Mouse (Mus musculus) heart, postnatal 0 days (tissue): ENCODE data around the gene 8030411F24Rik. TPM values are rescaled to one million over a fixed set of nuclear protein-coding genes. Genes with fewer than 3 reads are reported as not detected.

Experiments
- ATAC-seq: fragments of 200-750 bp; cut with Nextera tagmentation; 2 replicates; pipeline ENCODE4 v1.8.0; 2017; ENCODE audit warnings: low read depth, moderate number of reproducible peaks, moderate library complexity; ENCODE audit not compliant: insufficient read depth
- DNase-seq: peaks from one replicate; pipeline ENCODE4 v3.0.0-alpha.2; 2016; ENCODE audit warnings: low spot score
- H3K27ac ChIP-seq: fragments of 300-500 bp; sonication (generic); 2 replicates; pipeline ENCODE4 v1.5.1; 2014; ENCODE audit warnings: low read depth, mild to moderate bottlenecking
- H3K27me3 ChIP-seq: fragments of 300-500 bp; sonication (generic); 2 replicates; pipeline ENCODE4 v1.6.1; 2014; ENCODE audit warnings: low read length, mixed read lengths; ENCODE audit not compliant: control insufficient read depth, insufficient read depth
- H3K36me3 ChIP-seq: fragments of 300-500 bp; sonication (generic); replicated peaks from 2 replicates; pipeline ENCODE4 v1.6.1; 2014; ENCODE audit warnings: low read length, mixed read lengths; ENCODE audit not compliant: control insufficient read depth, insufficient read depth
- H3K4me1 ChIP-seq: fragments of 300-500 bp; sonication (generic); 2 replicates; pipeline ENCODE4 v1.6.1; 2014; ENCODE audit warnings: antibody characterized with exemption; ENCODE audit not compliant: control insufficient read depth, insufficient read depth
- H3K4me2 ChIP-seq: fragments of 300-500 bp; sonication (generic); 2 replicates; pipeline ENCODE4 v1.6.1; 2014; ENCODE audit warnings: low read depth, mild to moderate bottlenecking, low read length, moderate library complexity
- H3K4me3 ChIP-seq: fragments of 300-500 bp; sonication (generic); 2 replicates; pipeline ENCODE4 v1.5.1; 2014; ENCODE audit warnings: low read depth, low read length
- H3K9ac ChIP-seq: fragments of 300-500 bp; sonication (generic); replicated peaks from 2 replicates; pipeline ENCODE4 v1.6.1; 2014; ENCODE audit warnings: low read depth, low read length, mixed read lengths
- H3K9me3 ChIP-seq: fragments of 300-500 bp; sonication (generic); replicated peaks from 2 replicates; pipeline ENCODE4 v1.6.1; 2016; ENCODE audit warnings: low read length; ENCODE audit not compliant: control insufficient read depth
- CTCF ChIP-seq: IDR thresholded peaks from 2 replicates; pipeline ENCODE4 v1.5.1; 2016; ENCODE audit warnings: antibody characterized with exemption, control low read depth, low read depth
- EP300 ChIP-seq: IDR thresholded peaks from 2 replicates; pipeline ENCODE4 v1.6.1; 2016; ENCODE audit warnings: antibody characterized with exemption, low read depth
- WGBS: fragments of 180-500 bp; shearing (Covaris S2); extraction: QIAGEN DNeasy Blood & Tissue Kit; methylation state at CpG from one replicate; pipeline ENCODE4 v1.1.7; 2014; 5-methylcytosine and 5-hydroxymethylcytosine counted together
- polyA plus RNA-seq: library from polyadenylated mRNA; unstranded; fragments of >200 nt; fragmentation: Nextera tagmentation; extraction: Ambion mirVana; gene quantifications from 2 replicates; pipeline ENCODE4 v1.2.1, GENCODE M21; 2015
- total RNA-seq: library from RNA; depleted of rRNA; stranded (reverse); fragments of >200 nt; gene quantifications from 2 replicates; pipeline ENCODE4 v1.2.3, GENCODE M21; 2014; ENCODE audit warnings: low replicate concordance; rRNA removed

8030411F24Rik gene
- total RNA-seq: not detected in 2 replicates
- polyA plus RNA-seq: not detected in 2 replicates

DNA sequence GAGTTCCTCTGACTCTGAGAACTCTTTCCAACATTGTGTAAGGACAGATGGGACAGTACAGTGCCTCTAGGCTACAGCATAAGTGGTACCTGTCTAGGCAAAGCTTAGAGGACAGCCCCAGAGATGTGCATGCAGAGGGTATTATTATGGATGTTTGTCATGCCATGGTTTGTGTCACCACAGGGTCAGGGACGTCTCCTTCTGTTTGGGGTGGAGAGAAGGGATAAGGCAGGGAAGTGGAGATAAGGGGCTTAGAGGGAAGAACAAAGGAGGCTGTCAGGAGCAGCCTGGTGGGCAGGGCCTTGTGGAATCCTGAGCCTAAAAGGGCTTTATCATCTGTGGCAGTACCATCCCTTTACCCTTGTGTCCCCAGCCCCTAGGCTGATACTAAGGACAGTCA lies at the start of gene 8030411F24Rik:
8030411F24Rik (plus strand) TSS at position 301 of the 400 bp plus-strand sequence.
- TF ChIP-seq CTCF (no peak), EP300 (no peak)
- WGBS: 8% methylated on average over 1 of the region's 1 CpGs

DNA sequence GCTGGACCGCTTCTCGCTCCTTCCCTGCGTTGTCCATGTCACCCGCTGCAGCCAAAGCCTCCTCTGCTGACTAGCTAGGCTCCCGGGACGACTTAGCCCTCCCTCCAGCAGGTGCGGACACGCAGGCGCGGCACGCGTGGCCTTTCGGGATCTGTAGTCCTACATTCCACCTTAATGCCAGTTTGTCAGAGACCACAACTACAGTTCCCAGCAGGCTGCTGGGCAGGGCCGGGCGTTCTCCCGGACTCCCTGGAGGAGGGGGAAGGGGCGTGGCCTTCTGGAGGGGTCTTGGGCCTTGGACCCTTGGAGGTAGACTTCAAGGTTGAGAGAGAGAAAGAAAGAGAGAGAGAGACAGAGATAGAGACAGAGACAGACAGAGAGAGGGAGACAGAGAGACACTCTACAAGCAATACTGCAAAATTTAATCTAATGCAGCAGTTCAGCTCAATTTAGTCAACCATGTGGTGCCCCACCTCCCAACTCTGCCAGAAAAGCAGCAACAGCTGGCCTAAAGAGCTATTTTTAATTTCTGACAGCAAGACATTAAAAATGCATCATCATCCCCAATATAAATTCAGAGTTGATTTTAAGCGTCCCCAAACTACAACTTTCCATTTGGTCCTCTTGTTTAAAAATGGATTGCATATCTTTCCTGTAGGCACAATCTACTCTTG lies 49.3 kb upstream of the 8030411F24Rik start, which contains the start of gene Napb:
Napb (minus strand) TSS at position 141 of the 674 bp plus-strand sequence.
- H3K36me3 ChIP-seq: no peaks in the 10 kb centered on the region
- H3K9me3 ChIP-seq: peaks cover 5% of the 10 kb centered on the region; the same call in 1 of the 2 replicates
- ATAC-seq (peak; percentile 100), DNase-seq (peak; percentile 94)
- H3K4me3 ChIP-seq: peak within 1 kb of the TSS; percentile 74
- H3K27ac ChIP-seq: peak within 1 kb of the TSS; percentile 58
- WGBS: 3% methylated on average over 18 of the region's 18 CpGs
- no peak for TF ChIP-seq CTCF
- TF ChIP-seq EP300: no peak
- peaks cover 11% of the 10 kb centered on the region; the same call in 1 of the 2 replicates for H3K4me1 ChIP-seq
- no peaks in the 10 kb centered on the region for H3K27me3 ChIP-seq
- peak within 1 kb of the TSS; percentile 85 for H3K4me2 ChIP-seq
- H3K9ac ChIP-seq: peak within 1 kb of the TSS; percentile 87

More for the DNA sequence above, at the start of gene 8030411F24Rik:
- Histone ChIP-seq H3K27me3 (no peaks in the 10 kb centered on the region), H3K4me3 (no peak within 1 kb of the TSS), H3K9ac (no peak within 1 kb of the TSS), H3K27ac (no peak within 1 kb of the TSS), H3K36me3 (no peaks in the 10 kb centered on the region), H3K9me3 (no peaks in the 10 kb centered on the region), H3K4me2 (no peak within 1 kb of the TSS), H3K4me1 (no peaks in the 10 kb centered on the region)
- ATAC-seq (no peak), DNase-seq (no peak)

DNA sequence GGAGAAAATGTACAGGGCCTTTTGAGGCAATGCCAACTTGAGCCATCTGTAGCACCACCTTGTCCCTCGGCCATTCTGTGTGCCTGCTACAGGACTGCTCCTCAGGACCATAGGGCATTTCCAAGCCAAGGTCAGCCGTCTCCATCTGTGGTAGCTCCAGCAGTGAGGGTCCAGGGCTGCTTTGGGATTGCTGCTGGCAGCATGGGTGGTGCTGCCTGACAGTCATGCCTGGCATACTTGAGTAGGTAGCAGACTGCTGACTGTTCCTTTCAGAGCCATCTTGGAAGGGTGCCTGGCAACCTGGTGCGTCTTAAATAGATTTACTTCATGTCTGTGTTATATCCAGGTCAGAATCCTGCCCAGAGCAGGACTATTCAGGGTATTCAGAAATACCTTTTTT lies 38.8 kb upstream of the 8030411F24Rik start:
- 0 out of 2 replicates have a peak, but pooled peaks cover 3% of the 10 kb centered on the region for H3K4me1 ChIP-seq
- no peak for TF ChIP-seq CTCF
- TF ChIP-seq EP300: no peak
- 56% methylated on average over 3 of the region's 3 CpGs for WGBS
- no peak overlapping the region for H3K4me2 ChIP-seq
- peaks cover 5% of the 10 kb centered on the region; the same call in 1 of the 2 replicates for H3K9me3 ChIP-seq
- no peak overlapping the region for H3K9ac ChIP-seq
- no peak for ATAC-seq
- H3K27ac ChIP-seq: no peak overlapping the region
- no peaks in the 10 kb centered on the region for H3K36me3 ChIP-seq
- DNase-seq: no peak
- no peak overlapping the region for H3K4me3 ChIP-seq
- H3K27me3 ChIP-seq: no peaks in the 10 kb centered on the region

DNA sequence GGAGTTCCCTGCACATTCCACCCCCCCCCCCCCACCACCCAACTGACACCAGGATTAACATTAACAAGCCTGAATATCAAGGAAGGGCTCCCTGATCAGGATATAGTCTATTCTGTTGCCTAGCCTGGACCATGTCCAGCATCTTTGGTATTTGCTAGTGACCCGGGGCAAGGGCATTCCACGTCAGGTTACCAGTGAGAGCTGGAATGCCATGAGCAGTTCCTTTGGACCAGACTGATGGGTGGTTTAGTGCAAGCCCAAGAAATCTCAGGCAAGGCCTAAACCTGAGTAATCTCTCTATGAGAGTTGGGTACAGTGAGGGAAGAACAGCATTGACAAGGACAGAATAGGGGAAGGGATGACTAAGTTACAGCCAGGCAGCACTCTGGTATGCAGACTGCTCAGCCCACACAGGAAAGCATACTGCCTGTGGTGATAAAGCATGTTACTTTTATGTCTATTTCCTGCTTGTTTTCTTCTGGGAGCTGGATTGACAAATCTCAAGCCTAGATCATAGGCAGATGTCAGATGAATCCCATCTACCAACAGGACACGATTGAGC lies 37.9 kb upstream of the 8030411F24Rik start:
- 46% methylated on average over 3 of the region's 3 CpGs for WGBS
- ATAC-seq: no peak
- TF ChIP-seq CTCF: no peak

DNA sequence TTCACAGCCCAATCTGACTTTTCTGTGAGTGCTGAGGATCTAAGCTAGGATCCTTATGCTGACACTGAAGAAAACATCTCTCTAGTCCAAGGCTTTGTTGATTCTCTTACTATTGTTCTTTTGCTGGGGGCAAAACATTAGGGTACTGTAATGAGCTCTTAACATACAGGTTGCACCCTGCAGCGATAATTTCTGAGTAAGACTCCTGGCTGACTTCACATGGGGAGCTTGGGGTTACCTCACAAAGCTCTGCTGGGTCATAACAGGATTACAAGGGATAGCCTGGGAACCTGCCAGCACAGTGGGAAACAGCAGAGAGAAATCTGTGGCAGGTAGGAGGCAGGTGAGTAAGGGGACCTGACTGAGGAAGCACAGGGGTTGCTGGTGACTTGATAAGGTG lies 31.8 kb upstream of the 8030411F24Rik start, which contains the start of gene Cstl1:
Cstl1 (plus strand) TSS at position 301 of the 400 bp plus-strand sequence.
- DNase-seq: no peak
- Histone ChIP-seq H3K27me3 (no peaks in the 10 kb centered on the region), H3K4me3 (no peak within 1 kb of the TSS), H3K36me3 (no peaks in the 10 kb centered on the region), H3K4me2 (no peak within 1 kb of the TSS), H3K9ac (no peak within 1 kb of the TSS), H3K9me3 (no peaks in the 10 kb centered on the region), H3K4me1 (no peaks in the 10 kb centered on the region), H3K27ac (no peak within 1 kb of the TSS)
- ATAC-seq: no peak
- WGBS: 62% methylated on average over 1 of the region's 1 CpGs
- TF ChIP-seq CTCF: no peak
- TF ChIP-seq EP300: no peak

More for the DNA sequence above, 37.9 kb upstream of the 8030411F24Rik start:
- DNase-seq: no peak
- Histone ChIP-seq H3K36me3 (no peaks in the 10 kb centered on the region), H3K4me3 (no peak overlapping the region), H3K9ac (no peak overlapping the region), H3K27me3 (no peaks in the 10 kb centered on the region), H3K27ac (no peak overlapping the region), H3K4me1 (0 out of 2 replicates have a peak, but pooled peaks cover 3% of the 10 kb centered on the region), H3K9me3 (peaks cover 5% of the 10 kb centered on the region; the same call in 1 of the 2 replicates), H3K4me2 (no peak overlapping the region)
